Mouse (Mus musculus): ENCODE results near the gene Olfr13.
"Not testable (repeated sequence)": the region's sequence is repeated elsewhere in the genome, so short reads cannot be mapped to it uniquely, and the experiment has no call there.

GRCm38 (mm10) chr6:43146267-43146666 lies 25.7 kb upstream of the Olfr13 start, which contains the start of gene Olfr237-ps1:
- not testable (repeated sequence) for TF ChIP-seq POLR2A (IDR thresholded peaks at IDR 0.05; ENCODE audit: low read depth, low read length); CTCF (conservative IDR thresholded peaks at IDR 0.05; ENCODE audit: insufficient read depth, insufficient read length, low read depth, low read length)

Measured in kidney, adult 2 months (tissue).